Mouse (Mus musculus): ENCODE measurements around the gene Abca2. TPM values are rescaled to one million over a fixed set of nuclear protein-coding genes. Genes with fewer than 3 reads are reported as not detected.
A peak's percentile ranks its signal among the peaks of the same experiment; 100 is the strongest.
"Not testable (repeated sequence)": the region's sequence is repeated elsewhere in the genome, so short reads cannot be mapped to it uniquely, and the experiment has no call there.

The Abca2 gene
- polyA plus RNA-seq, 1 experiment from 2014 or later, result 3.9 TPM

- Histone ChIP-seq H3K9ac (no peak overlapping the region), H3K27me3 (replicated peaks) (peaks cover 60% of the 10 kb centered on the region), H3K4me2 (peak overlapping the region; percentile 89), H3K4me1 (peaks cover 9% of the 10 kb centered on the region), H3K4me3 (replicated peaks) (peak overlapping the region; percentile 67), H3K9me3 (no peaks in the 10 kb centered on the region), H3K27ac (no peak overlapping the region), H3K36me3 (no peaks in the 10 kb centered on the region)
- 1% methylated on average over 13 of the region's 13 CpGs for WGBS
- no peak for ATAC-seq (ENCODE audit: insufficient read depth, low FRiP score, low read depth)
Observed at GRCm38 (mm10) chr2:25402377-25402971, 26.0 kb upstream of the Abca2 start.

DNA sequence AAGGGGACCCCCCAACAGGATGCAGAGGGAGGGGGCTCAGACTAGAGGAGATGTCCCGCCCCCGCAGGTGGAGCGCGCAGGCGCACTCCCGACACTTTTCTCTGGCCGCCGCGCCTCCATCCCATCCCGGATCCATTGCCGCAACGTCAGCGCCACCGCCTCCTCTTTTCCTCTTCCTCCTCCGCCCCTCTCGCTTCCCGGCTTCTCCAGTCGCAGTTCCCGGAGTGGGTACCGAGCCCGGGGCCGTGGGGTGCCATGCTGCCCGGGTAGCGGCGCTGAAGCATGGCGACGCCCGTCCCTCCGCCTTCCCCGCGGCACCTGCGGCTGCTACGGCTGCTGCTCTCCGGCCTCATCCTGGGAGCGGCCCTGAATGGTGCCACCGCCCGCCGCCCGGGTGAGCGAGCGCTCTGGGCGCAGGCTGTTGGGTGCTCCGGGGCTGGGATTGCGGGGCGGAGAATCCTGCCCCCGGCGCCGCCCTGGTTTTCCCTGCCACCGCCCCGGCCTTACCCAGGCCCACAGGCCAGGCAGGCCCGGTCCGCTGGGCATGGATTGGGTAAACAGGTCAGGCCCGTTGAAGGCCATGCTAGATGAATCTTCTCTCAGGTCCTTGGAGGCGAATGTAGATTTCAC, 25.4 kb upstream of the Abca2 start:
- no peaks in the 10 kb centered on the region for H3K9me3 ChIP-seq
- peak overlapping the region; percentile 46 for H3K9ac ChIP-seq
- ATAC-seq (ENCODE audit: insufficient read depth, low FRiP score, low read depth), result peak; percentile 40; the same call in 1 of the 2 replicates
- peak overlapping the region; percentile 89 for H3K4me2 ChIP-seq
- no peak overlapping the region for H3K27ac ChIP-seq
- peak overlapping the region; percentile 67 for H3K4me3 ChIP-seq (replicated peaks)
- H3K36me3 ChIP-seq, result no peaks in the 10 kb centered on the region
- peaks cover 54% of the 10 kb centered on the region for H3K27me3 ChIP-seq (replicated peaks)
- WGBS, result 2% methylated on average over 54 of the region's 54 CpGs
- peaks cover 9% of the 10 kb centered on the region for H3K4me1 ChIP-seq

- ATAC-seq (ENCODE audit: insufficient read depth, low FRiP score, low read depth), result no peak
- H3K4me3 ChIP-seq (replicated peaks), result peak overlapping the region; percentile 67; the same call in 1 of the 2 replicates
Observed at GRCm38 (mm10) chr2:25403994-25404393, 24.5 kb upstream of the Abca2 start.

DNA sequence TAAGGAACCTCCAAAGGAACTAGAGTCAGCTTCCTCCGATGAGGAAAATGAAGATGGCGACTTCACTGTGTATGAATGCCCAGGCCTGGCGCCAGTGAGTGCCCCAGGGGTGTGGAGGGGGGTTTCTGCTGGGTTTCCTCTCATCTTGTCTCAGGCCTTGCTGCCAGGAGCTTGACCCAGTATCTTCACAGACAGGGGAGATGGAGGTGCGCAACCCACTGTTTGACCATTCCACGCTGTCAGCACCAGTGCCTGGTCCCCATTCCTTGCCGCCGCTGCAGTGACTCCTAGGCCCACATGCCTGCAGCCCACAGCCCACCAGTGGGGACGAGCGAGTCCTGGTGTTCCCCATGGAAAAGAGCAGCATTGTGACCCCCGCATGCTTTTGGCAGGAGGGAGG, 19.6 kb upstream of the Abca2 start:
- WGBS, result 92% methylated on average over 10 of the region's 10 CpGs
- H3K9me3 ChIP-seq, result no peaks in the 10 kb centered on the region
- H3K4me2 ChIP-seq, result no peak overlapping the region
- peaks cover 2% of the 10 kb centered on the region; the same call in 1 of the 2 replicates for H3K27me3 ChIP-seq (replicated peaks)
- ATAC-seq (ENCODE audit: insufficient read depth, low FRiP score, low read depth), result no peak
- no peaks in the 10 kb centered on the region for H3K36me3 ChIP-seq
- no peak overlapping the region for H3K4me3 ChIP-seq (replicated peaks)
- H3K4me1 ChIP-seq, result no peaks in the 10 kb centered on the region
- H3K27ac ChIP-seq, result no peak overlapping the region
- no peak overlapping the region for H3K9ac ChIP-seq

More at GRCm38 (mm10) chr2:25403994-25404393, 24.5 kb upstream of the Abca2 start:
- Histone ChIP-seq H3K4me2 (peak overlapping the region; percentile 89; the same call in 1 of the 2 replicates), H3K9ac (no peak overlapping the region), H3K27ac (no peak overlapping the region), H3K4me1 (peaks cover 9% of the 10 kb centered on the region), H3K27me3 (replicated peaks) (peaks cover 47% of the 10 kb centered on the region), H3K9me3 (no peaks in the 10 kb centered on the region), H3K36me3 (no peaks in the 10 kb centered on the region)
- 88% methylated on average over 4 of the region's 4 CpGs for WGBS

DNA sequence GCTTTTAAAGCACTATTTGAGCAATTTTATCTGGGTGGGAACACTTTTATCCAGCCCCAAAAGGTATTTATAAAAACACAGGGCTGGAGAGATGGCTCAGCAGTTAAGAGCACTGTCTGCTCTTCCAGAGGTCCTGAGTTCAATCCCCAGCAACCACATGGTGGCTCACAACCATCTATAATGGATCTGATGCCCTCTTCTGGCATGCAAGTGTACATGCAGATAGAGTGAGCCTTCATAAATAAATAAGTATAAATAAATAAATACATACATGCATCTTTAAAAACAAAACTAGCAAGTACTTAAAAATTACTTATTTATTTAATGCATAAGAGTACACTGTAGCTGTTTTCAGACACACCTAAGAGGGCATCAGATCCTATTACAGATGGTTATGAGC, 15.1 kb upstream of the Abca2 start:
- H3K27me3 ChIP-seq (replicated peaks); H3K27ac ChIP-seq; H3K4me1 ChIP-seq: not testable (repeated sequence)

GRCm38 (mm10) chr2:25417426-25417825, 11.1 kb upstream of the Abca2 start:
- Histone ChIP-seq H3K4me2 (no peak overlapping the region), H3K4me3 (replicated peaks) (no peak overlapping the region), H3K36me3 (no peaks in the 10 kb centered on the region), H3K27me3 (replicated peaks) (no peaks in the 10 kb centered on the region), H3K9ac (no peak overlapping the region), H3K9me3 (no peaks in the 10 kb centered on the region), H3K27ac (no peak overlapping the region), H3K4me1 (no peaks in the 10 kb centered on the region)
- ATAC-seq (ENCODE audit: insufficient read depth, low FRiP score, low read depth), result no peak
- whole genome bisulfite sequencing, result 27% methylated on average over 3 of the region's 3 CpGs

More for the DNA sequence above, 15.1 kb upstream of the Abca2 start:
- not testable (repeated sequence) for H3K9ac ChIP-seq; H3K4me2 ChIP-seq; H3K4me3 ChIP-seq (replicated peaks); H3K9me3 ChIP-seq; ATAC-seq (ENCODE audit: insufficient read depth, low FRiP score, low read depth); H3K36me3 ChIP-seq

DNA sequence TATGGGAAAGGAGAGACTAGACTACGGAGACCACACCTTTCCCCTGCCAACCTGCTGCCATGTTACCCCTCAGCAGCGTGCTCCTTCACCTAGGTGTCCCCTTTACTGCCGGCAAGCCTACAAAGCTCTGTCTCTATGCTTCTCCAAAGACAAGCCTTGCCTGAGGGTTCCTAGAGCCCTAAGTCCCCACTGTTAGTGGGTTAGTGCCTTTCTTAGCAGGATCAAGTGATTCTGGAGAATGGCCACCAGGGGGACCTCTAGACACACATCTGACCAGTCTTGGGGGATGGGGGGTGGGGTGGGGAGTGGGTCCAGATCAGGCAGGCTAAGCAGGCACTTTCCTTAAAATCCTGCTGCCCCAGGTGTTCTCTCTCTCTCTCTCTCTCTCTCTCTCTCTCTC, 6.6 kb upstream of the Abca2 start:
- H3K27me3 ChIP-seq (replicated peaks), result peaks cover 24% of the 10 kb centered on the region; the same call in 1 of the 2 replicates
- H3K9me3 ChIP-seq, result no peaks in the 10 kb centered on the region
- H3K4me2 ChIP-seq, result no peak overlapping the region
- 17% methylated on average over 3 of the region's 3 CpGs for WGBS
- H3K27ac ChIP-seq, result no peak overlapping the region
- no peak overlapping the region for H3K9ac ChIP-seq
- no peaks in the 10 kb centered on the region for H3K4me1 ChIP-seq
- H3K4me3 ChIP-seq (replicated peaks), result no peak overlapping the region
- no peak; the same call in 1 of the 2 replicates for ATAC-seq (ENCODE audit: insufficient read depth, low FRiP score, low read depth)
- no peaks in the 10 kb centered on the region for H3K36me3 ChIP-seq

GRCm38 (mm10) chr2:25422587-25423410, 5.7 kb upstream of the Abca2 start, which contains the start of gene Fut7:
Gene Fut7, plus strand, starts transcription at chr2:25423267.
- Histone ChIP-seq H3K27ac (no peak within 1 kb of the TSS), H3K9me3 (no peaks in the 10 kb centered on the region), H3K4me1 (no peaks in the 10 kb centered on the region), H3K36me3 (no peaks in the 10 kb centered on the region), H3K4me3 (replicated peaks) (no peak within 1 kb of the TSS), H3K27me3 (replicated peaks) (peaks cover 24% of the 10 kb centered on the region; the same call in 1 of the 2 replicates), H3K4me2 (no peak within 1 kb of the TSS; the same call in 1 of the 2 replicates), H3K9ac (no peak within 1 kb of the TSS)
- 56% methylated on average over 17 of the region's 17 CpGs for WGBS
- ATAC-seq (ENCODE audit: insufficient read depth, low FRiP score, low read depth), result no peak

DNA sequence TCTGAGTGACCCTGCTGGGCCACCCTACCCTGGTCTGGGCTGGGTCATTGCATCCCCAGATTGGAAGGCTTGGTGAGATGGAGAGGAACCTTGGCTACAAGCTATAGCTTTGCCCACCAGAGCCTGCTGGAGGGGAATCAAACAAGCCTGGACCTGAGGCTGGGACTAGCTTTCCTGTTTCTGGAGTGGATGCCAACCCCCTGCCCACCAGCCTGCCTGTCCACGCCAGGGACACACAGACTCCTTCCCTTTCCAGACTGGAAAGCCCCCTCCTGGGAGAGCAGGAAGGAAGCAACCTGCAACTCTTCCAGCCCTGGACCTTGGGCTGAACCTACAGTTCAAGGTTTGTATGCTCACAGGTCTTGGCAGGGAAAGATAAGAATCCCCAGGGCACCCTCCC, 4.9 kb upstream of the Abca2 start:
- H3K4me3 ChIP-seq (replicated peaks), result no peak overlapping the region
- H3K4me2 ChIP-seq, result no peak overlapping the region
- peaks cover 24% of the 10 kb centered on the region; the same call in 1 of the 2 replicates for H3K27me3 ChIP-seq (replicated peaks)
- WGBS, result 71% methylated on average over 1 of the region's 1 CpGs
- no peaks in the 10 kb centered on the region for H3K9me3 ChIP-seq
- no peak overlapping the region for H3K9ac ChIP-seq
- peaks cover 2% of the 10 kb centered on the region; the same call in 1 of the 2 replicates for H3K4me1 ChIP-seq
- ATAC-seq (ENCODE audit: insufficient read depth, low FRiP score, low read depth), result no peak
- no peak overlapping the region for H3K27ac ChIP-seq
- no peaks in the 10 kb centered on the region for H3K36me3 ChIP-seq

DNA sequence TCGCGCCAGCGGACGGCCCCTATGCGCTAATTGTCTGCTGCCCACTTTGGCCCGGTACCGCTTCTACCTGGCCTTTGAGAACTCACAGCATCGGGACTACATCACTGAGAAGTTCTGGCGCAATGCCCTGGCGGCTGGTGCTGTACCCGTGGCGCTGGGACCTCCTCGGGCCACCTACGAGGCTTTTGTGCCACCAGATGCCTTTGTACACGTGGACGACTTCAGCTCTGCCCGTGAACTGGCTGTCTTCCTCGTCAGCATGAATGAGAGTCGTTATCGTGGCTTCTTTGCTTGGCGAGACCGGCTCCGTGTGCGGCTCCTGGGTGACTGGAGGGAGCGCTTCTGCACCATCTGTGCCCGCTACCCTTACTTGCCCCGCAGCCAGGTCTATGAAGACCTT, 3.0 kb upstream of the Abca2 start:
- H3K27me3 ChIP-seq (replicated peaks), result peaks cover 24% of the 10 kb centered on the region; the same call in 1 of the 2 replicates
- no peak overlapping the region for H3K9ac ChIP-seq

GRCm38 (mm10) chr2:25426721-25427191, 1.7 kb upstream of the Abca2 start:
- Histone ChIP-seq H3K27me3 (replicated peaks) (peaks cover 24% of the 10 kb centered on the region; the same call in 1 of the 2 replicates), H3K4me2 (no peak overlapping the region), H3K4me1 (peaks cover 5% of the 10 kb centered on the region; the same call in 1 of the 2 replicates), H3K36me3 (no peaks in the 10 kb centered on the region), H3K9ac (no peak overlapping the region), H3K9me3 (no peaks in the 10 kb centered on the region), H3K4me3 (replicated peaks) (no peak overlapping the region), H3K27ac (no peak overlapping the region)
- ATAC-seq (ENCODE audit: insufficient read depth, low FRiP score, low read depth), result no peak
- WGBS, result 22% methylated on average over 5 of the region's 5 CpGs

More for the DNA sequence above, 3.0 kb upstream of the Abca2 start:
- peaks cover 5% of the 10 kb centered on the region; the same call in 1 of the 2 replicates for H3K4me1 ChIP-seq
- no peaks in the 10 kb centered on the region for H3K36me3 ChIP-seq
- WGBS, result 50% methylated on average over 27 of the region's 27 CpGs
- H3K4me2 ChIP-seq, result no peak overlapping the region
- H3K9me3 ChIP-seq, result no peaks in the 10 kb centered on the region
- H3K27ac ChIP-seq, result no peak overlapping the region
- ATAC-seq (ENCODE audit: insufficient read depth, low FRiP score, low read depth), result no peak
- H3K4me3 ChIP-seq (replicated peaks), result no peak overlapping the region
